Mouse (Mus musculus) limb, embryonic 15.5 days (tissue): Measurements from ENCODE around the gene Zfp423. TPM values are rescaled to one million over a fixed set of nuclear protein-coding genes. Genes with fewer than 3 reads are reported as not detected.

Source experiments
- ATAC-seq: fragments of 200-750 bp; cut with Nextera tagmentation; 2 replicates; pipeline ENCODE4 v1.8.0; 2017; ENCODE audit warnings: low read depth, moderate TSS enrichment; ENCODE audit not compliant: insufficient number of reproducible peaks, low FRiP score, low TSS enrichment
- H3K27ac ChIP-seq: fragments of 300-500 bp; sonication (generic); 2 replicates; pipeline ENCODE4 v1.5.1; 2015; ENCODE audit warnings: moderate library complexity, mild to moderate bottlenecking, inconsistent platforms
- H3K27me3 ChIP-seq: fragments of 300-500 bp; sonication (generic); 2 replicates; pipeline ENCODE4 v1.6.1; 2015; ENCODE audit warnings: inconsistent platforms
- H3K36me3 ChIP-seq: fragments of 300-500 bp; sonication (generic); 2 replicates; pipeline ENCODE4 v1.6.1; 2015; ENCODE audit warnings: inconsistent platforms
- H3K4me1 ChIP-seq: fragments of 300-500 bp; sonication (generic); 2 replicates; pipeline ENCODE4 v1.6.1; 2015; ENCODE audit warnings: inconsistent platforms
- H3K4me2 ChIP-seq: fragments of 300-500 bp; sonication (generic); 2 replicates; pipeline ENCODE4 v1.6.1; 2015; ENCODE audit warnings: mild to moderate bottlenecking, inconsistent platforms
- H3K4me3 ChIP-seq: fragments of 300-500 bp; sonication (generic); 2 replicates; pipeline ENCODE4 v1.5.1; 2015; ENCODE audit warnings: mild to moderate bottlenecking, inconsistent platforms
- H3K9ac ChIP-seq: fragments of 300-500 bp; sonication (generic); 2 replicates; pipeline ENCODE4 v1.6.1; 2015; ENCODE audit warnings: inconsistent platforms
- H3K9me3 ChIP-seq: fragments of 300-500 bp; sonication (generic); 2 replicates; pipeline ENCODE4 v1.6.1; 2016; ENCODE audit warnings: inconsistent platforms
- WGBS: fragments of 180-500 bp; shearing (Covaris S2); methylation state at CpG from one replicate; pipeline ENCODE4 v1.1.7; 2015; 5-methylcytosine and 5-hydroxymethylcytosine counted together
- polyA plus RNA-seq: library from polyadenylated mRNA; unstranded; fragments of >200 nt; fragmentation: Nextera tagmentation; extraction: Ambion mirVana; gene quantifications from 2 replicates; pipeline ENCODE4 v1.2.1, GENCODE M21; 2015

The Zfp423 gene
- polyA plus RNA-seq, 1 experiment from 2014 or later = 14.5 TPM

GRCm38 (mm10) chr8:87962514-87963225, 3.3 kb upstream of the Zfp423 start:
- WGBS = 7% methylated on average over 26 of the region's 26 CpGs
- Histone ChIP-seq H3K9ac (peak overlapping the region; percentile 37; the same call in 1 of the 2 replicates), H3K27ac (no peak overlapping the region), H3K4me2 (peak overlapping the region; percentile 89), H3K4me3 (peak overlapping the region; percentile 81), H3K27me3 (peaks cover 21% of the 10 kb centered on the region), H3K9me3 (no peaks in the 10 kb centered on the region), H3K4me1 (peaks cover 55% of the 10 kb centered on the region), H3K36me3 (no peaks in the 10 kb centered on the region)
- ATAC-seq = no peak

- ATAC-seq = no peak
- peak overlapping the region; percentile 89 for H3K4me2 ChIP-seq
- H3K4me1 ChIP-seq = peaks cover 56% of the 10 kb centered on the region
- H3K27me3 ChIP-seq = peaks cover 21% of the 10 kb centered on the region
- peak overlapping the region; percentile 37; the same call in 1 of the 2 replicates for H3K9ac ChIP-seq
- H3K4me3 ChIP-seq = peak overlapping the region; percentile 81
- no peaks in the 10 kb centered on the region for H3K9me3 ChIP-seq
- no peak overlapping the region for H3K27ac ChIP-seq
- WGBS = under 1% methylated on average over 50 of the region's 50 CpGs
- no peaks in the 10 kb centered on the region for H3K36me3 ChIP-seq
Observed at GRCm38 (mm10) chr8:87961680-87962513, 2.5 kb upstream of the Zfp423 start.

GRCm38 (mm10) chr8:87961108-87961507, 1.7 kb upstream of the Zfp423 start:
- Histone ChIP-seq H3K4me2 (peak overlapping the region; percentile 89), H3K27ac (no peak overlapping the region), H3K36me3 (no peaks in the 10 kb centered on the region), H3K4me3 (peak overlapping the region; percentile 81), H3K9me3 (no peaks in the 10 kb centered on the region), H3K27me3 (peaks cover 21% of the 10 kb centered on the region), H3K9ac (0 out of 2 replicates have a peak overlapping the region, but pooled peaks have one; percentile 37), H3K4me1 (peaks cover 63% of the 10 kb centered on the region)
- 3% methylated on average over 20 of the region's 20 CpGs for WGBS
- no peak for ATAC-seq

GRCm38 (mm10) chr8:87960061-87960749, 810 bp upstream of the Zfp423 start:
- peaks cover 21% of the 10 kb centered on the region for H3K27me3 ChIP-seq
- ATAC-seq = peak; percentile 62; the same call in 1 of the 2 replicates
- H3K9ac ChIP-seq = peak overlapping the region; percentile 79
- H3K4me1 ChIP-seq = peaks cover 70% of the 10 kb centered on the region
- H3K9me3 ChIP-seq = no peaks in the 10 kb centered on the region
- peak overlapping the region; percentile 81 for H3K4me3 ChIP-seq
- no peaks in the 10 kb centered on the region for H3K36me3 ChIP-seq
- under 1% methylated on average over 66 of the region's 76 CpGs for WGBS
- peak overlapping the region; percentile 98 for H3K27ac ChIP-seq
- peak overlapping the region; percentile 89 for H3K4me2 ChIP-seq

- WGBS = under 1% methylated on average over 84 of the region's 115 CpGs
- Histone ChIP-seq H3K4me3 (peak overlapping the region; percentile 81), H3K4me2 (peak overlapping the region; percentile 89), H3K36me3 (no peaks in the 10 kb centered on the region), H3K4me1 (peaks cover 70% of the 10 kb centered on the region), H3K9ac (peak overlapping the region; percentile 89), H3K27me3 (peaks cover 21% of the 10 kb centered on the region), H3K9me3 (no peaks in the 10 kb centered on the region), H3K27ac (peak overlapping the region; percentile 98)
- peak; percentile 69 for ATAC-seq
Observed at GRCm38 (mm10) chr8:87958451-87959319, 710 bp downstream of the Zfp423 start.

GRCm38 (mm10) chr8:87957871-87958450, 1.4 kb downstream of the Zfp423 start:
- Histone ChIP-seq H3K9me3 (no peaks in the 10 kb centered on the region), H3K4me2 (peak overlapping the region; percentile 89), H3K27me3 (peaks cover 18% of the 10 kb centered on the region), H3K9ac (peak overlapping the region; percentile 89), H3K4me3 (peak overlapping the region; percentile 81), H3K36me3 (no peaks in the 10 kb centered on the region), H3K27ac (peak overlapping the region; percentile 98), H3K4me1 (peaks cover 69% of the 10 kb centered on the region)
- ATAC-seq = no peak
- WGBS = 2% methylated on average over 20 of the region's 20 CpGs

GRCm38 (mm10) chr8:87956001-87956400, 3.4 kb downstream of the Zfp423 start:
- Histone ChIP-seq H3K4me2 (no peak overlapping the region), H3K36me3 (no peaks in the 10 kb centered on the region), H3K27ac (no peak overlapping the region), H3K9ac (no peak overlapping the region), H3K9me3 (no peaks in the 10 kb centered on the region), H3K27me3 (peaks cover 5% of the 10 kb centered on the region; the same call in 1 of the 2 replicates), H3K4me3 (no peak overlapping the region), H3K4me1 (peaks cover 50% of the 10 kb centered on the region)
- WGBS = 57% methylated on average over 5 of the region's 5 CpGs
- ATAC-seq = no peak

- peaks cover 40% of the 10 kb centered on the region for H3K4me1 ChIP-seq
- H3K9me3 ChIP-seq = no peaks in the 10 kb centered on the region
- H3K4me3 ChIP-seq = no peak overlapping the region
- no peak overlapping the region for H3K27ac ChIP-seq
- ATAC-seq = no peak
- H3K9ac ChIP-seq = no peak overlapping the region
- H3K4me2 ChIP-seq = no peak overlapping the region
- WGBS = 70% methylated on average over 5 of the region's 5 CpGs
- H3K36me3 ChIP-seq = no peaks in the 10 kb centered on the region
- H3K27me3 ChIP-seq = no peaks in the 10 kb centered on the region
Observed at GRCm38 (mm10) chr8:87953473-87953872, 5.9 kb downstream of the Zfp423 start.

GRCm38 (mm10) chr8:87952298-87952697, 7.1 kb downstream of the Zfp423 start:
- WGBS = 78% methylated on average over 6 of the region's 6 CpGs
- Histone ChIP-seq H3K9ac (no peak overlapping the region), H3K4me2 (no peak overlapping the region), H3K9me3 (no peaks in the 10 kb centered on the region), H3K4me1 (peaks cover 39% of the 10 kb centered on the region), H3K36me3 (no peaks in the 10 kb centered on the region), H3K4me3 (no peak overlapping the region), H3K27me3 (no peaks in the 10 kb centered on the region), H3K27ac (no peak overlapping the region)
- ATAC-seq = no peak

GRCm38 (mm10) chr8:87944225-87944934, 15.0 kb downstream of the Zfp423 start:
- no peaks in the 10 kb centered on the region for H3K9me3 ChIP-seq
- H3K27me3 ChIP-seq = no peaks in the 10 kb centered on the region
- no peak overlapping the region for H3K27ac ChIP-seq
- WGBS = 29% methylated on average over 5 of the region's 5 CpGs
- no peak overlapping the region for H3K9ac ChIP-seq
- H3K4me3 ChIP-seq = no peak overlapping the region; the same call in 1 of the 2 replicates
- H3K4me2 ChIP-seq = peak overlapping the region; percentile 86
- peaks cover 44% of the 10 kb centered on the region for H3K4me1 ChIP-seq
- no peak for ATAC-seq
- 0 out of 2 replicates have a peak, but pooled peaks cover 4% of the 10 kb centered on the region for H3K36me3 ChIP-seq
